Mouse (Mus musculus) liver, embryonic 14.5 days (tissue): ENCODE measurements around the gene Axl.

ENCODE experiments used
- CTCF ChIP-seq: IDR thresholded peaks from 2 replicates; pipeline ENCODE4 v1.5.1; 2016; ENCODE audit warnings: antibody characterized with exemption, low read depth, control low read depth
- EP300 ChIP-seq: IDR thresholded peaks from 2 replicates; pipeline ENCODE4 v1.6.1; 2016; ENCODE audit warnings: antibody characterized with exemption, low read depth

- TF ChIP-seq CTCF: no peak
- no peak for TF ChIP-seq EP300
These were observed 867 bp downstream of the Axl start for GRCm38 (mm10) chr7:25787456-25788219.
